In genomic region chr17:25967652-25968051, GRCm38 (mm10) we compare ENCODE assay signal across 14 mouse cellular contexts. TPM values are rescaled to one million over a fixed set of nuclear protein-coding genes. Genes with fewer than 3 reads are reported as not detected.
DNase-seq lines count a peak whose midpoint lies in the region; ATAC-seq and TF ChIP-seq lines count a peak whose summit lies in the region.
"Had no signal": no experiment of that assay in that cellular context is flagged by ENCODE, and none has a peak within 500 bp of the region (broad histone marks: within the 10 kb centered on the region; RNA-seq: fewer than 3 reads in every experiment).

No protein-coding gene starts in this region.

- no peak overlapping the region for H3K4me3 ChIP-seq in lung, embryonic 14.5 days (ENCODE audit: low read depth, low read length)
- H3K4me3 ChIP-seq in lung, adult 2 months (replicated peaks; ENCODE audit: extremely low read depth, low read depth, low read length), result no peak overlapping the region
- no peak overlapping the region for H3K4me3 ChIP-seq in cortical plate, adult 2 months (ENCODE audit: insufficient read depth, low read length)
- H3K4me3 ChIP-seq in liver, embryonic 16.5 days (ENCODE audit: low read depth, low read length), result no peak overlapping the region
- H3K4me3 ChIP-seq: embryonic facial prominence, embryonic 10.5 days; forebrain, embryonic 12.5 days; midbrain, embryonic 10.5 days had no signal

- no peak for TF ChIP-seq POLR2A in lung, adult 2 months (IDR thresholded peaks at IDR 0.05; ENCODE audit: borderline replicate concordance, extremely low read depth, low read depth, low read length)
- no peak for TF ChIP-seq POLR2A in cortical plate, adult 2 months (IDR thresholded peaks at IDR 0.05; ENCODE audit: extremely low read depth, insufficient read depth, low read length)

- no peaks in the 10 kb centered on the region for H3K4me1 ChIP-seq in lung, embryonic 14.5 days (ENCODE audit: insufficient read depth)
- 0 out of 2 replicates have a peak, but pooled peaks cover 6% of the 10 kb centered on the region for H3K4me1 ChIP-seq in lung, adult 2 months (ENCODE audit: control insufficient read depth, insufficient read depth, low read length)
- no peaks in the 10 kb centered on the region for H3K4me1 ChIP-seq in cortical plate, adult 2 months (ENCODE audit: control insufficient read depth, insufficient read depth, low read length)
- H3K4me1 ChIP-seq in liver, embryonic 16.5 days (ENCODE audit: control insufficient read depth, low read depth, low read length), result peaks cover 48% of the 10 kb centered on the region
- H3K4me1 ChIP-seq: embryonic facial prominence, embryonic 10.5 days; forebrain, embryonic 12.5 days; midbrain, embryonic 10.5 days had no signal

- no peak overlapping the region for H3K4me2 ChIP-seq in lung, embryonic 14.5 days
- H3K4me2 ChIP-seq in liver, embryonic 16.5 days (ENCODE audit: low read depth, low read length), result no peak overlapping the region
- H3K4me2 ChIP-seq: forebrain, embryonic 12.5 days had no signal

- no peaks in the 10 kb centered on the region for H3K27me3 ChIP-seq in lung, embryonic 14.5 days (ENCODE audit: insufficient read depth, low read length)
- H3K27me3 ChIP-seq in liver, embryonic 16.5 days (ENCODE audit: control insufficient read depth, insufficient read depth, low read depth, low read length), result no peaks in the 10 kb centered on the region
- H3K27me3 ChIP-seq: forebrain, embryonic 12.5 days had no signal

- H3K9ac ChIP-seq in lung, embryonic 14.5 days, result no peak overlapping the region
- H3K9ac ChIP-seq in liver, embryonic 16.5 days (ENCODE audit: low read depth, low read length), result no peak overlapping the region
- H3K9ac ChIP-seq: forebrain, embryonic 12.5 days had no signal

- no peaks in the 10 kb centered on the region for H3K9me3 ChIP-seq in lung, embryonic 14.5 days (ENCODE audit: low read depth, low read length)
- no peaks in the 10 kb centered on the region for H3K9me3 ChIP-seq in liver, embryonic 16.5 days (replicated peaks; ENCODE audit: control insufficient read depth, low read length)
- H3K9me3 ChIP-seq: embryonic facial prominence, embryonic 10.5 days; forebrain, embryonic 12.5 days; midbrain, embryonic 10.5 days had no signal

- 25% methylated on average over 3 of the region's 3 CpGs for WGBS in lung, embryonic 14.5 days
- WGBS in lung, adult 2 months, result 36% methylated on average over 3 of the region's 3 CpGs
- 45% methylated on average over 3 of the region's 3 CpGs for WGBS in liver, embryonic 16.5 days (ENCODE audit: insufficient replicate concordance)

- peaks cover 14% of the 10 kb centered on the region for H3K36me3 ChIP-seq in lung, embryonic 14.5 days (ENCODE audit: insufficient read depth)
- peaks cover 5% of the 10 kb centered on the region; the same call in 1 of the 2 replicates for H3K36me3 ChIP-seq in liver, embryonic 16.5 days (ENCODE audit: control insufficient read depth, insufficient read depth)

- TF ChIP-seq CTCF in lung, embryonic 14.5 days (IDR thresholded peaks at IDR 0.05; ENCODE audit: low read depth), result no peak
- TF ChIP-seq CTCF in lung, adult 2 months (IDR thresholded peaks at IDR 0.05; ENCODE audit: insufficient read depth, low read length), result no peak
- TF ChIP-seq CTCF in cortical plate, adult 2 months (IDR thresholded peaks at IDR 0.05; ENCODE audit: extremely low read depth, insufficient read depth, low read length), result no peak

- ATAC-seq in lung, embryonic 14.5 days (ENCODE audit: insufficient read depth), result peak; percentile 73; the same call in 1 of the 2 replicates
- ATAC-seq in liver, embryonic 16.5 days (ENCODE audit: low read depth), result 0 out of 2 replicates have a peak, but pooled peaks have one; percentile 22

- intact Hi-C loops in heart, postnatal 25 days (cut with DNase I), result loop anchor here (5.0 kb wide), 1 partner anchor 75 kb away; no protein-coding TSS in a partner anchor

- 0 out of 2 replicates have a peak overlapping the region, but pooled peaks have one; percentile 20 for H3K27ac ChIP-seq in lung, embryonic 14.5 days (ENCODE audit: low read depth)
- H3K27ac ChIP-seq in cortical plate, adult 2 months (ENCODE audit: insufficient read depth, low read length), result 0 out of 2 replicates have a peak overlapping the region, but pooled peaks have one; percentile 17
- peak overlapping the region; percentile 65 for H3K27ac ChIP-seq in liver, embryonic 16.5 days (ENCODE audit: low read length)
- H3K27ac ChIP-seq: embryonic facial prominence, embryonic 10.5 days; forebrain, embryonic 12.5 days; midbrain, embryonic 10.5 days had no signal

- DNase-seq in heart, adult 8-10 months (ENCODE audit: low spot score), result peak; percentile 24
- no peak for DNase-seq in heart, postnatal 25 days (ENCODE audit: low spot score)
- DNase-seq in lung, embryonic 14.5 days, result peak; percentile 80
- DNase-seq in lung, adult 2 months, result no peak
- DNase-seq in adrenal gland, postnatal 25 days, result no peak
- DNase-seq in adrenal gland, adult 2 months, result no peak
- DNase-seq: gastrocnemius, postnatal 36 days; left cerebral cortex, postnatal 4 days had no signal

RNA-seq across cellular contexts. Expression of gene A930017K11Rik, which starts 15.3 kb away (rescaled TPM):
- under 1 TPM; 0.24 to 0.85 (median 0.36) TPM for total RNA-seq in heart, adult 8-10 months (2022)
- total RNA-seq in heart, postnatal 25 days (2021), result under 1 TPM; 0.17 to 0.18 TPM
- 0.16 and 0.26 TPM in 2 replicates for polyA plus RNA-seq in lung, embryonic 14.5 days (2014; fragmentation: Nextera tagmentation; extraction: Ambion mirVana)
- not detected in 2 replicates for polyA plus RNA-seq in lung, adult 2 months (2012; rRNA removed)
- 0.79 and 0.92 TPM in 2 replicates for polyA plus RNA-seq in cortical plate, adult 2 months (2012; rRNA removed)
- 0.13 and 0.16 TPM in 2 replicates for polyA plus RNA-seq in liver, embryonic 16.5 days (2015; fragmentation: Nextera tagmentation; extraction: Ambion mirVana)
- not detected in 2 replicates for total RNA-seq in adrenal gland, postnatal 25 days (2021)
- not detected for total RNA-seq in adrenal gland, adult 2 months (2021)
- polyA plus RNA-seq in adrenal gland, adult 2 months (2012; rRNA removed), result 0.13 TPM in 1 of 2 replicates, not detected in the other
- total RNA-seq: gastrocnemius, postnatal 36 days; left cerebral cortex, postnatal 4 days had no signal
- polyA plus RNA-seq: neural tube, embryonic 11.5 days had no signal

RNA-seq across cellular contexts. Expression of gene Capn15, which starts 17.9 kb away (rescaled TPM):
- 1 to 10 TPM; 5.4 to 8.1 (median 6.8) TPM for total RNA-seq in heart, adult 8-10 months (2022)
- 1 to 10 TPM; 7.1 to 7.8 TPM for total RNA-seq in heart, postnatal 25 days (2021)
- polyA plus RNA-seq in lung, embryonic 14.5 days (2014; fragmentation: Nextera tagmentation; extraction: Ambion mirVana), result 26.7 and 30.5 TPM in 2 replicates
- polyA plus RNA-seq in lung, adult 2 months (2012; rRNA removed), result 45.9 and 49.7 TPM in 2 replicates
- polyA plus RNA-seq in cortical plate, adult 2 months (2012; rRNA removed), result 45.8 and 48.0 TPM in 2 replicates
- polyA plus RNA-seq in liver, embryonic 16.5 days (2015; fragmentation: Nextera tagmentation; extraction: Ambion mirVana), result 8.0 and 9.9 TPM in 2 replicates
- 22.8 and 24.5 TPM in 2 replicates for total RNA-seq in adrenal gland, postnatal 25 days (2021)
- total RNA-seq in adrenal gland, adult 2 months (2021), result 10 to 100 TPM; 16.3 to 18.1 TPM
- polyA plus RNA-seq in adrenal gland, adult 2 months (2012; rRNA removed), result 49.0 and 51.5 TPM in 2 replicates

RNA-seq across cellular contexts. Expression of gene Nhlrc4, which starts 22.9 kb away (rescaled TPM):
- total RNA-seq in heart, adult 8-10 months (2022), result under 1 TPM in 1 of 4 experiments, not detected in 3; 0.41 TPM
- not detected for total RNA-seq in heart, postnatal 25 days (2021)
- polyA plus RNA-seq in lung, embryonic 14.5 days (2014; fragmentation: Nextera tagmentation; extraction: Ambion mirVana), result not detected in 2 replicates
- 24.4 and 37.5 TPM in 2 replicates for polyA plus RNA-seq in lung, adult 2 months (2012; rRNA removed)
- polyA plus RNA-seq in cortical plate, adult 2 months (2012; rRNA removed), result 1.1 and 1.9 TPM in 2 replicates
- polyA plus RNA-seq in liver, embryonic 16.5 days (2015; fragmentation: Nextera tagmentation; extraction: Ambion mirVana), result 6.8 and 7.8 TPM in 2 replicates
- total RNA-seq in adrenal gland, postnatal 25 days (2021), result not detected in 2 replicates
- not detected for total RNA-seq in adrenal gland, adult 2 months (2021)
- not detected in 2 replicates for polyA plus RNA-seq in adrenal gland, adult 2 months (2012; rRNA removed)
- total RNA-seq: gastrocnemius, postnatal 36 days; left cerebral cortex, postnatal 4 days had no signal
- polyA plus RNA-seq: midbrain, embryonic 10.5 days had no signal

RNA-seq across cellular contexts. Expression of gene Pigq, which starts 22.9 kb away (rescaled TPM):
- 10 to 100 TPM; 37.3 to 48.3 (median 47.8) TPM for total RNA-seq in heart, adult 8-10 months (2022)
- 10 to 100 TPM; 49.0 to 55.6 TPM for total RNA-seq in heart, postnatal 25 days (2021)
- polyA plus RNA-seq in lung, embryonic 14.5 days (2014; fragmentation: Nextera tagmentation; extraction: Ambion mirVana), result 65.9 and 69.0 TPM in 2 replicates
- 107 and 131 TPM in 2 replicates for polyA plus RNA-seq in lung, adult 2 months (2012; rRNA removed)
- 156 and 159 TPM in 2 replicates for polyA plus RNA-seq in cortical plate, adult 2 months (2012; rRNA removed)
- 147 and 154 TPM in 2 replicates for polyA plus RNA-seq in liver, embryonic 16.5 days (2015; fragmentation: Nextera tagmentation; extraction: Ambion mirVana)
- total RNA-seq in adrenal gland, postnatal 25 days (2021), result 110 and 113 TPM in 2 replicates
- 100 to 1,000 TPM; 105 to 121 TPM for total RNA-seq in adrenal gland, adult 2 months (2021)
- 160 and 187 TPM in 2 replicates for polyA plus RNA-seq in adrenal gland, adult 2 months (2012; rRNA removed)

RNA-seq across cellular contexts. Expression of gene Rab40c, which starts 48.1 kb away (rescaled TPM):
- 10 to 100 TPM; 17.3 to 20.1 (median 17.7) TPM for total RNA-seq in heart, adult 8-10 months (2022)
- total RNA-seq in heart, postnatal 25 days (2021), result 10 to 100 TPM; 17.0 to 17.4 TPM
- polyA plus RNA-seq in lung, embryonic 14.5 days (2014; fragmentation: Nextera tagmentation; extraction: Ambion mirVana), result 15.3 and 15.4 TPM in 2 replicates
- 40.2 and 62.6 TPM in 2 replicates for polyA plus RNA-seq in lung, adult 2 months (2012; rRNA removed)
- 68.9 and 71.1 TPM in 2 replicates for polyA plus RNA-seq in cortical plate, adult 2 months (2012; rRNA removed)
- polyA plus RNA-seq in liver, embryonic 16.5 days (2015; fragmentation: Nextera tagmentation; extraction: Ambion mirVana), result 6.2 and 7.0 TPM in 2 replicates
- total RNA-seq in adrenal gland, postnatal 25 days (2021), result 33.0 and 36.9 TPM in 2 replicates
- 10 to 100 TPM; 21.1 to 27.3 TPM for total RNA-seq in adrenal gland, adult 2 months (2021)
- polyA plus RNA-seq in adrenal gland, adult 2 months (2012; rRNA removed), result 52.1 and 68.8 TPM in 2 replicates

Comparison
In these comparisons a context has a peak if more than half of its experiments do, and no peak if none do; other contexts are left out.
1. DNase-seq: peak in heart, adult 8-10 months (single experiment) and lung, embryonic 14.5 days (single experiment); none in heart, postnatal 25 days (single experiment), lung, adult 2 months (single experiment), adrenal gland, postnatal 25 days (single experiment) and adrenal gland, adult 2 months (single experiment).
2. Peak in every context shown above with its lines, with median percentiles within 50 percentile points of each other: H3K27ac ChIP-seq.